Mouse (Mus musculus): ENCODE data around the gene Trpm1.

DNA sequence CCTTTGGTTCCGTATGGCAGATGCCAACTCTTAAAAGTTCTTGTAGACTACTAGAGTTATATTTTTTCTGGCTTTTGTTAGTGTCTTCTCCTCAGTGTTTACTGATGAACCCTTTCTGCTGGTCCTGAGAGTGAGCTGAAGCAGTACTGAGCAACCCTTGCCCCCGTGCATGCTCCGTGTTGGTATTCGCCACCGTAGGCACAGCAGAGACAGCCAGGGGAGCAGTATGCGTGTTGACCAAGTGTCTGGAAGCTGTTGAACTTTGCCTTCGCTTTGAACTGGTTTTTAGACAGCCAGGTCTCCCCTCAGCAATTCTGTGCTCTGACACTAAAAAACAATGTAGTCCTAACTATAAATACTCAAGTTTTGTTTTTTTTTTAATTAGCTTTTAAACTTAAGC lies 135.8 kb downstream of the Trpm1 start:
- TF ChIP-seq CTCF (IDR thresholded peaks at IDR 0.05; ENCODE audit: low read depth) (no peak), EP300 (optimal IDR thresholded peaks at IDR 0.05) (no peak)

Measured in stomach, postnatal 0 days (tissue).